Mouse (Mus musculus) embryonic facial prominence, embryonic 14.5 days (tissue): ENCODE results near the gene 5031439G07Rik. TPM values are rescaled to one million over a fixed set of nuclear protein-coding genes. Genes with fewer than 3 reads are reported as not detected.
"Not testable (repeated sequence)": the region's sequence is repeated elsewhere in the genome, so short reads cannot be mapped to it uniquely, and the experiment has no call there.

Experiments used
- ATAC-seq: fragments of 200-750 bp; cut with Nextera tagmentation; 2 replicates; pipeline ENCODE4 v1.8.0; 2017; ENCODE audit warnings: low read depth, moderate number of reproducible peaks, moderate TSS enrichment
- DNase-seq: peaks from one replicate; pipeline ENCODE4 v3.0.0-alpha.2; 2015; ENCODE audit warnings: low spot score
- H3K27ac ChIP-seq: fragments of 300-500 bp; sonication (generic); replicated peaks from 2 replicates; pipeline ENCODE4 v1.5.1; 2014; ENCODE audit warnings: low read depth, mild to moderate bottlenecking, low read length, moderate library complexity
- H3K27me3 ChIP-seq: fragments of 300-500 bp; sonication (generic); replicated peaks from 2 replicates; pipeline ENCODE4 v1.6.1; 2014; ENCODE audit warnings: low read length; ENCODE audit not compliant: control insufficient read depth, insufficient read depth
- H3K36me3 ChIP-seq: fragments of 300-500 bp; sonication (generic); 2 replicates; pipeline ENCODE4 v1.6.1; 2014; ENCODE audit warnings: low read length, mixed read lengths; ENCODE audit not compliant: control insufficient read depth, insufficient read depth
- H3K4me1 ChIP-seq: fragments of 300-500 bp; sonication (generic); 2 replicates; pipeline ENCODE4 v1.6.1; 2014; ENCODE audit warnings: antibody characterized with exemption, low read length; ENCODE audit not compliant: control insufficient read depth, insufficient read depth
- H3K4me2 ChIP-seq: fragments of 300-500 bp; sonication (generic); 2 replicates; pipeline ENCODE4 v1.6.1; 2014; ENCODE audit warnings: low read depth, mild to moderate bottlenecking, low read length, moderate library complexity, mixed read lengths
- H3K4me3 ChIP-seq: fragments of 300-500 bp; sonication (generic); 2 replicates; pipeline ENCODE4 v1.5.1; 2014; ENCODE audit warnings: low read depth, mild to moderate bottlenecking, low read length
- H3K9ac ChIP-seq: fragments of 300-500 bp; sonication (generic); 2 replicates; pipeline ENCODE4 v1.6.1; 2014; ENCODE audit warnings: low read depth, mild to moderate bottlenecking, low read length, moderate library complexity, mixed read lengths
- H3K9me3 ChIP-seq: fragments of 300-500 bp; sonication (generic); 2 replicates; pipeline ENCODE4 v1.6.1; 2016; ENCODE audit warnings: low read length; ENCODE audit not compliant: control insufficient read depth
- WGBS: fragments of 180-500 bp; shearing (Covaris S2); extraction: QIAGEN DNeasy Blood & Tissue Kit; methylation state at CpG from one replicate; pipeline ENCODE4 v1.1.7; 2014; 5-methylcytosine and 5-hydroxymethylcytosine counted together
- microRNA-seq: library from miRNA; unstranded; fragments of <30 nt; microRNA quantifications from one replicate; pipeline ENCODE4, GENCODE M21; 2016; ENCODE audit warnings: borderline number of aligned reads
- polyA plus RNA-seq: library from polyadenylated mRNA; unstranded; fragments of >200 nt; fragmentation: Nextera tagmentation; extraction: Ambion mirVana; gene quantifications from 2 replicates; pipeline ENCODE4 v1.2.1, GENCODE M21; 2014

Gene 5031439G07Rik
- polyA plus RNA-seq, 1 experiment from 2014 or later: 11.1 TPM

- H3K4me1 ChIP-seq: no peaks in the 10 kb centered on the region
- H3K4me3 ChIP-seq: no peak overlapping the region
- H3K4me2 ChIP-seq: no peak overlapping the region
- H3K27ac ChIP-seq: no peak overlapping the region
- no peak for DNase-seq
- no peak for ATAC-seq
- WGBS: 87% methylated on average over 1 of the region's 1 CpGs
- H3K9ac ChIP-seq: no peak overlapping the region
- H3K9me3 ChIP-seq: no peaks in the 10 kb centered on the region
- no peaks in the 10 kb centered on the region for H3K36me3 ChIP-seq
- H3K27me3 ChIP-seq: no peaks in the 10 kb centered on the region
Observed at GRCm38 (mm10) chr15:84896664-84897063, 91.7 kb downstream of the 5031439G07Rik start.

GRCm38 (mm10) chr15:84896216-84896615 lies 92.1 kb downstream of the 5031439G07Rik start:
- not testable (repeated sequence) for DNase-seq, ATAC-seq
- 83% methylated on average over 10 of the region's 10 CpGs for WGBS

More at GRCm38 (mm10) chr15:84896216-84896615, 92.1 kb downstream of the 5031439G07Rik start:
- H3K4me1 ChIP-seq, H3K9ac ChIP-seq, H3K4me2 ChIP-seq, H3K4me3 ChIP-seq, H3K27me3 ChIP-seq, H3K27ac ChIP-seq, H3K36me3 ChIP-seq, H3K9me3 ChIP-seq: not testable (repeated sequence)

Small RNAs within 50 kb of the gene (microRNA-seq; reads per million reads assigned to microRNA genes)
- gene Mir1249: 21.9 reads per million, percentile 35 among the genes with 10 or more reads in this experiment

Other genes starting within 250 kb of the 5031439G07Rik start
- 0.49 and 0.52 TPM in 2 replicates for gene Phf21b, start 132.5 kb downstream of the 5031439G07Rik start, polyA plus RNA-seq
- 0.28 and 0.33 TPM in 2 replicates for gene Gm29666, start 68.5 kb downstream of the 5031439G07Rik start, polyA plus RNA-seq
- 27.4 and 28.6 TPM in 2 replicates for gene Nup50, start 65.1 kb downstream of the 5031439G07Rik start, polyA plus RNA-seq
- 8.3 and 13.0 TPM in 2 replicates for gene Upk3a, start 28.6 kb upstream of the 5031439G07Rik start, polyA plus RNA-seq
- 21.9 and 23.1 TPM in 2 replicates for gene Fam118a, start 40.4 kb upstream of the 5031439G07Rik start, polyA plus RNA-seq
- gene Smc1b, start 143.4 kb upstream of the 5031439G07Rik start, polyA plus RNA-seq: 0.17 and 0.30 TPM in 2 replicates
- gene Ribc2, start 143.5 kb upstream of the 5031439G07Rik start, polyA plus RNA-seq: 0.67 and 0.69 TPM in 2 replicates
- 235 and 267 TPM in 2 replicates for gene Fbln1, start 217.4 kb upstream of the 5031439G07Rik start, polyA plus RNA-seq